Mouse (Mus musculus) hindbrain, embryonic 15.5 days (tissue): Measurements from ENCODE around the gene Rcc2. TPM values are rescaled to one million over a fixed set of nuclear protein-coding genes. Genes with fewer than 3 reads are reported as not detected.

Experiments used
- ATAC-seq: fragments of 200-750 bp; cut with Nextera tagmentation; 2 replicates; pipeline ENCODE4 v1.8.0; 2017; ENCODE audit warnings: low read depth, moderate number of reproducible peaks, moderate TSS enrichment; ENCODE audit not compliant: low FRiP score
- H3K27ac ChIP-seq: fragments of 300-500 bp; sonication (generic); replicated peaks from 2 replicates; pipeline ENCODE4 v1.5.1; 2015; ENCODE audit warnings: mild to moderate bottlenecking, inconsistent platforms
- H3K27me3 ChIP-seq: fragments of 300-500 bp; sonication (generic); 2 replicates; pipeline ENCODE4 v1.6.1; 2015; ENCODE audit warnings: control low read depth, inconsistent platforms
- H3K36me3 ChIP-seq: fragments of 300-500 bp; sonication (generic); 2 replicates; pipeline ENCODE4 v1.6.1; 2015; ENCODE audit warnings: control low read depth, inconsistent platforms
- H3K4me1 ChIP-seq: fragments of 300-500 bp; sonication (generic); replicated peaks from 2 replicates; pipeline ENCODE4 v1.6.1; 2015; ENCODE audit warnings: control low read depth, inconsistent platforms
- H3K4me2 ChIP-seq: fragments of 300-500 bp; sonication (generic); 2 replicates; pipeline ENCODE4 v1.6.1; 2015; ENCODE audit warnings: moderate library complexity, mild to moderate bottlenecking, inconsistent platforms
- H3K4me3 ChIP-seq: fragments of 300-500 bp; sonication (generic); 2 replicates; pipeline ENCODE4 v1.5.1; 2015; ENCODE audit warnings: mild to moderate bottlenecking, inconsistent platforms
- H3K9ac ChIP-seq: fragments of 300-500 bp; sonication (generic); 2 replicates; pipeline ENCODE4 v1.6.1; 2015; ENCODE audit warnings: inconsistent platforms
- H3K9me3 ChIP-seq: fragments of 300-500 bp; sonication (generic); 2 replicates; pipeline ENCODE4 v1.6.1; 2016; ENCODE audit warnings: control low read depth, inconsistent platforms
- WGBS: fragments of 180-500 bp; shearing (Covaris S2); methylation state at CpG from one replicate; pipeline ENCODE4 v1.1.7; 2015; 5-methylcytosine and 5-hydroxymethylcytosine counted together
- polyA plus RNA-seq: library from polyadenylated mRNA; unstranded; fragments of >200 nt; fragmentation: Nextera tagmentation; extraction: Ambion mirVana; gene quantifications from 2 replicates; pipeline ENCODE4 v1.2.1, GENCODE M21; 2015

The Rcc2 gene
- polyA plus RNA-seq, 1 experiment from 2014 or later, result 25.0 TPM

DNA sequence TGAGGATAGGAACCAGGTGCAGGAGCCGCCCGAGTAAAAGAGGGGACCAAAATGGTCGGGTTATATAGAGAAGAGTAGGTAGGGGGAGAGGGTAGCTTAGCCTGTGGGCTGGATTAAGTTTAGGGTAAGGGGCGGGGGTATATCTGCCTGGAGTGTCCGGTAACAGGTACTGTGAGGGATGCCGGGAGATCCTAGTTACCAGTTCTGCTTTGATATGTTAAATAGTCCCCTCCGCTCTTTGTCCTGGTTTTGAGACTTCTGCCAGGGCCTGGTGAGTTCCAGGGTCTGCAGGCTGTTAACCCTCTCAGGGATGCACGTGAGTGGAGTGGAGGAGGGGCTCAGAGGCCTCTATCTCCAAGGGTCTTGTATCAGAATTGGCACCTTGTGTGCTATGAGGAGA, 3.3 kb downstream of the Rcc2 start:
- Histone ChIP-seq H3K9me3 (no peaks in the 10 kb centered on the region), H3K36me3 (peaks cover 6% of the 10 kb centered on the region; the same call in 1 of the 2 replicates), H3K27ac (peak overlapping the region; percentile 88), H3K4me1 (peaks cover 48% of the 10 kb centered on the region), H3K4me2 (peak overlapping the region; percentile 94), H3K9ac (peak overlapping the region; percentile 78), H3K27me3 (peaks cover 11% of the 10 kb centered on the region), H3K4me3 (peak overlapping the region; percentile 74)
- ATAC-seq, result no peak
- WGBS, result 4% methylated on average over 8 of the region's 8 CpGs

GRCm38 (mm10) chr4:140704166-140704565, 3.8 kb downstream of the Rcc2 start:
- H3K4me2 ChIP-seq, result peak overlapping the region; percentile 94
- H3K36me3 ChIP-seq, result peaks cover 10% of the 10 kb centered on the region; the same call in 1 of the 2 replicates
- peak overlapping the region; percentile 88; the same call in 1 of the 2 replicates for H3K27ac ChIP-seq
- peaks cover 49% of the 10 kb centered on the region for H3K4me1 ChIP-seq
- ATAC-seq, result no peak
- WGBS, result 39% methylated on average over 4 of the region's 4 CpGs
- H3K4me3 ChIP-seq, result peak overlapping the region; percentile 74; the same call in 1 of the 2 replicates
- no peak overlapping the region; the same call in 1 of the 2 replicates for H3K9ac ChIP-seq
- peaks cover 6% of the 10 kb centered on the region; the same call in 1 of the 2 replicates for H3K27me3 ChIP-seq
- H3K9me3 ChIP-seq, result no peaks in the 10 kb centered on the region

- no peaks in the 10 kb centered on the region for H3K27me3 ChIP-seq
- no peak overlapping the region for H3K4me2 ChIP-seq
- H3K9ac ChIP-seq, result no peak overlapping the region
- H3K4me3 ChIP-seq, result no peak overlapping the region
- H3K9me3 ChIP-seq, result no peaks in the 10 kb centered on the region
- H3K27ac ChIP-seq, result no peak overlapping the region
- no peak for ATAC-seq
- peaks cover 29% of the 10 kb centered on the region for H3K4me1 ChIP-seq
- WGBS, result 82% methylated on average over 4 of the region's 4 CpGs
- peaks cover 35% of the 10 kb centered on the region for H3K36me3 ChIP-seq
Observed at GRCm38 (mm10) chr4:140707615-140708014, 7.3 kb downstream of the Rcc2 start.

DNA sequence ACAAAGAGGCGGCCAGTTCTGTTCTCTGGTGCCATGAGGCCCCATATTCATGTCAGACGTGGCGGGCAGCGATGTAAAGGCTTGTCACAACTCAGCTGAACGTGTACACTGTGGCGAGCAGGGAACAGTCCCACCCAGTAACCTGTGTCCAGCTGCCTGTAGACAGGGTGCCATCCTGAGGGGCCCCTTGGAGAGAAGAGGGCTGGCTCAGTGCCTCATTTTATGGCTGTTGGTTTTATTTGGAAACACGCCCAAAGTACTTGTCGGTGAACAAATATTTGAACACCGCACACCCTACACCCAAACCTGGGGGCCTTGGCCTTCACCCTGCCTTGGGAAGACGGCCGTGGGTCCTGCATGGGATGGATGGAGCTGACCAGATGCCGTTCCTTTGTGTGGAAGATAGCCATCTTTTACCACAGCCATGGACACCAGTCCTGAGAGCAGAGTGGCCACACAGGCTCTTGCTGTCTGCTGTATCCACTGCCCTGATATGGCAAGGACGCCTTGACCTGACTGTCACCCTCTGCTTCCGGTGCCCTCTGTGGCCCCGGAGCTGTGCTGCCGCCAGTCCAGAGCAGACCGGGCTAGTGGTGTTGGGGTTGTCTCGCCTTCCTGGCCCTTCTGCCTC, 8.1 kb downstream of the Rcc2 start:
- Histone ChIP-seq H3K27ac (no peak overlapping the region), H3K9me3 (no peaks in the 10 kb centered on the region), H3K36me3 (peaks cover 42% of the 10 kb centered on the region), H3K27me3 (no peaks in the 10 kb centered on the region), H3K4me3 (no peak overlapping the region), H3K4me1 (peaks cover 30% of the 10 kb centered on the region), H3K4me2 (no peak overlapping the region), H3K9ac (no peak overlapping the region)
- ATAC-seq, result no peak
- WGBS, result 84% methylated on average over 18 of the region's 18 CpGs

- WGBS, result 66% methylated on average over 7 of the region's 7 CpGs
- Histone ChIP-seq H3K4me2 (no peak overlapping the region), H3K9ac (no peak overlapping the region), H3K27ac (no peak overlapping the region), H3K27me3 (no peaks in the 10 kb centered on the region), H3K36me3 (peaks cover 42% of the 10 kb centered on the region), H3K4me3 (no peak overlapping the region), H3K9me3 (no peaks in the 10 kb centered on the region), H3K4me1 (peaks cover 30% of the 10 kb centered on the region)
- ATAC-seq, result no peak
Observed at GRCm38 (mm10) chr4:140709111-140709510, 8.8 kb downstream of the Rcc2 start.

DNA sequence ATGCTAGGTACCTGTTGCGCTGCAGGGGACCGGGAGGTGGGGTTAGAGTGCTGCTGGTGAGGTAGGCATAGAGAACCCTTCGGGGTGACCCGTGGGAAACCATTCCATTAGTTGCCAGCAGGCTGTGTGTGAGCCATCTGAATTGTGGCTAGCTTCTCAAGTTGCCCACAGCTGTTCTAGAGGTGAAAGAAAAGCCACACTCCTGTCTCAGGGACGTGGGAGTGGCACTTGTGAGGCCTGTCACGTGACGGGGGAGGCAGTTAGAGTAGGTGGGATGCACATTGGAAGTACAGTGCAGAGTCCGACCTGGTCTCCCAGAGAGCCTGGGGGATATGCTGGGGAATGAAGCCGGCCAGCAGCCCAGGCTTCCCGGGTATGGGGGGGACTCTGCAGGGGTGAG, 9.3 kb downstream of the Rcc2 start:
- Histone ChIP-seq H3K27ac (no peak overlapping the region), H3K27me3 (no peaks in the 10 kb centered on the region), H3K9ac (no peak overlapping the region), H3K4me3 (no peak overlapping the region), H3K4me2 (no peak overlapping the region), H3K36me3 (peaks cover 42% of the 10 kb centered on the region), H3K9me3 (no peaks in the 10 kb centered on the region), H3K4me1 (peaks cover 30% of the 10 kb centered on the region)
- no peak for ATAC-seq
- WGBS, result 90% methylated on average over 10 of the region's 10 CpGs

- peaks cover 28% of the 10 kb centered on the region for H3K4me1 ChIP-seq
- peaks cover 47% of the 10 kb centered on the region for H3K36me3 ChIP-seq
- 74% methylated on average over 10 of the region's 10 CpGs for WGBS
- no peaks in the 10 kb centered on the region for H3K27me3 ChIP-seq
- no peak overlapping the region for H3K4me2 ChIP-seq
- no peak overlapping the region for H3K27ac ChIP-seq
- H3K4me3 ChIP-seq, result no peak overlapping the region
- no peak for ATAC-seq
- H3K9me3 ChIP-seq, result no peaks in the 10 kb centered on the region
- no peak overlapping the region for H3K9ac ChIP-seq
Observed at GRCm38 (mm10) chr4:140710781-140711180, 10.4 kb downstream of the Rcc2 start.

DNA sequence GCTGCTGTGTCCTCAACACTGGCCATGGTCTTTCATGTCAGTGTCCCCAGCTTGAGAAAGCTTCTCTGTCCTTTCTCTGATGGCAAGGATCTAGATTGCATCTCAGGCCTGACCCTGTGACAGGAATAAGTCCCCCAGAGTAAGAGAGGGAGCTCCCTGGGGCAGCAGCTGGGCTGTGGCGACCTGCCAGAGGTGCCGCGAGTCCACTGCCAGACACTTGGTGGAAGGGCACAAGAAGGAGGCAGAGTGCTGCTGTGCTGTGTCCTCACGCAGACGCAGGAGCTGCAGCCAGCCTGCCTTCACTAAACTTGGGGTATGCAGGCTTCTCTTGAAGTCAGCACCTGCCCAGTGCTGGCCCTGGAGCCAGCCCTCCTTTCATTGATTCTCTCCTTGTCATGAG, 11.0 kb downstream of the Rcc2 start:
- H3K36me3 ChIP-seq, result peaks cover 53% of the 10 kb centered on the region
- H3K4me2 ChIP-seq, result no peak overlapping the region
- no peak overlapping the region for H3K4me3 ChIP-seq
- no peak overlapping the region for H3K9ac ChIP-seq
- no peak for ATAC-seq
- no peaks in the 10 kb centered on the region for H3K27me3 ChIP-seq
- no peaks in the 10 kb centered on the region for H3K9me3 ChIP-seq
- WGBS, result 66% methylated on average over 5 of the region's 5 CpGs
- peaks cover 28% of the 10 kb centered on the region for H3K4me1 ChIP-seq
- no peak overlapping the region for H3K27ac ChIP-seq

- H3K27ac ChIP-seq, result peak overlapping the region; percentile 74
Observed at GRCm38 (mm10) chr4:140713480-140714365, 13.4 kb downstream of the Rcc2 start.

DNA sequence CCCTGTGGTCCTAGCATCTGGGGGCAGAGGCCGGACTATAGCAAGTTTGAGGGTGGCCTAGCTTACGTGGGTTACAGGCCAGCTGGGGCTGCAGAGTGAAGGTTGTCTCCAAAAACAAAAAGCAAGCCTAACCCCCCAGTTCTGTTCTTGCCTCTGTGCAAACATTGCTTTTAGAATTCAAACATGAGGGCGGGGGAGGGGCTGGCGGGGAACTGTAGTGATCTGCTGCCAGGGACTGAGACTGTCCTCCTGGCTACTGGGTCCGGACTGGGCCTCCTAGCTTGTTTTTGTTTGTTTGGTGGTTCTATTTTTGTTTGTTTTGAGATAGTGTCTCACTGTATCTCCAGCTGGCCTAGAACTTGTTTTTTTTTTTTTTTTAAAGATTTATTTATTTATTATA, 14.2 kb downstream of the Rcc2 start:
- Histone ChIP-seq H3K36me3 (peaks cover 69% of the 10 kb centered on the region), H3K4me1 (peaks cover 20% of the 10 kb centered on the region), H3K27me3 (no peaks in the 10 kb centered on the region), H3K27ac (peak overlapping the region; percentile 74), H3K4me2 (no peak overlapping the region), H3K9me3 (no peaks in the 10 kb centered on the region), H3K4me3 (no peak overlapping the region), H3K9ac (no peak overlapping the region)
- WGBS, result 77% methylated on average over 5 of the region's 5 CpGs
- no peak for ATAC-seq

More at GRCm38 (mm10) chr4:140713480-140714365, 13.4 kb downstream of the Rcc2 start:
- WGBS, result 23% methylated on average over 29 of the region's 29 CpGs
- Histone ChIP-seq H3K9me3 (no peaks in the 10 kb centered on the region), H3K4me1 (peaks cover 22% of the 10 kb centered on the region), H3K9ac (no peak overlapping the region), H3K36me3 (peaks cover 65% of the 10 kb centered on the region), H3K4me2 (0 out of 2 replicates have a peak overlapping the region, but pooled peaks have one; percentile 2), H3K4me3 (no peak overlapping the region), H3K27me3 (no peaks in the 10 kb centered on the region)
- peak; percentile 90 for ATAC-seq

- no peak for ATAC-seq
- Histone ChIP-seq H3K9ac (no peak overlapping the region), H3K27me3 (no peaks in the 10 kb centered on the region), H3K36me3 (peaks cover 73% of the 10 kb centered on the region), H3K27ac (no peak overlapping the region), H3K4me2 (no peak overlapping the region), H3K4me3 (no peak overlapping the region), H3K4me1 (peaks cover 20% of the 10 kb centered on the region), H3K9me3 (no peaks in the 10 kb centered on the region)
- 96% methylated on average over 11 of the region's 11 CpGs for WGBS
Observed at GRCm38 (mm10) chr4:140716994-140717393, 16.7 kb downstream of the Rcc2 start.

GRCm38 (mm10) chr4:140718436-140718835, 18.1 kb downstream of the Rcc2 start:
- Histone ChIP-seq H3K9me3 (no peaks in the 10 kb centered on the region), H3K9ac (no peak overlapping the region), H3K4me2 (no peak overlapping the region), H3K27me3 (no peaks in the 10 kb centered on the region), H3K27ac (no peak overlapping the region), H3K36me3 (peaks cover 62% of the 10 kb centered on the region), H3K4me3 (no peak overlapping the region), H3K4me1 (peaks cover 12% of the 10 kb centered on the region)
- no peak for ATAC-seq
- WGBS, result 97% methylated on average over 9 of the region's 9 CpGs
